Mouse (Mus musculus): ENCODE measurements at regions not wholly inside any gene's neighbourhood (a gene's known extent, or its start where the extent isn't known, plus 50 kb on each side); places are given as distances from the start of the nearest gene placed in this dataset.
"Not testable (repeated sequence)": the region's sequence is repeated elsewhere in the genome, so short reads cannot be mapped to it uniquely, and the experiment has no call there.

DNA sequence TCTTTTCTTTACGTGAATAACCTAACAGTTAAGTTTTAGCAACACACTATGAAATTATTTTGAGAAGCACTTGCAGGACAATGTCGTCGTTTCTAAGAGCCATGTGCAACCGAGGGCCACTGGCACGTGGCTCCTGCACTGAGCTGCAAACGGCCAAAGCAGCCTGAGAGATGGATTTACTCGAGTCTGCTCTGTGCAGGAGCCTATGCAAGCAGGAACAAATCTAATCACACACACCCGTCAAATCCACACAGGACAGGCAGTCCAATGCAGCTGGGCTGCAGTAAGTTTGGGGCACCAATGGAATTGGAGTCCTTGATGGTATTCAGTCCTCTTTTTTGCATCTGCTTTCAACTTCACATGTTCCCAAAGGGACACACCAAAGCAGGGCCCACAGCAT, 118.8 kb upstream of the Cpne8 start:
- H3K4me2 ChIP-seq (replicated peaks) = no peak overlapping the region
- H3K27me3 ChIP-seq (replicated peaks) = no peaks in the 10 kb centered on the region
- no peak overlapping the region for H3K4me3 ChIP-seq
- no peak overlapping the region for H3K27ac ChIP-seq
- 71% methylated on average over 8 of the region's 8 CpGs for WGBS
- no peaks in the 10 kb centered on the region for H3K36me3 ChIP-seq
- no peak for ATAC-seq (ENCODE audit: low FRiP score, low read depth)
- no peak overlapping the region for H3K9ac ChIP-seq
- H3K4me1 ChIP-seq = no peaks in the 10 kb centered on the region
- H3K9me3 ChIP-seq = no peaks in the 10 kb centered on the region

DNA sequence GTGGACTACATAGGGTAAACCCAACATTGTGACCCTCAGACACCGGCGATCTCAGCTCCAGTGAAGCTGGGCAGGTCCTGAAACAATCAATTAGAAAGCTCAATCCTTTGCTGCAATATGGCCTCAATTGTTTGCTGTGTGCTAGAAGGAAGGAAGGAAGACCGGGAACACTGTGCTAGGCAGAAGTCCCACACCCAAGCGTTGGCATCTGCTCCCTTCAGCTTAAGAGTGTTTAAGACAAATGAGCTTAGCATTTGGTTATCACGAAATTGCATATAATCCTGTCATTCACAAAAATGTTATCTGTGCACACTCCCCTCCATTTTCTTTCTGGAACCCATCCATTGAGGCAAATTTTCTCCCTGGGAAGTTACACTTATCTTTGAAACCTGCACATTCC, 110.7 kb upstream of the Cpne8 start:
- Histone ChIP-seq H3K4me3 (no peak overlapping the region), H3K27ac (no peak overlapping the region), H3K9ac (no peak overlapping the region), H3K9me3 (no peaks in the 10 kb centered on the region), H3K27me3 (replicated peaks) (no peaks in the 10 kb centered on the region), H3K4me2 (replicated peaks) (no peak overlapping the region), H3K4me1 (no peaks in the 10 kb centered on the region), H3K36me3 (no peaks in the 10 kb centered on the region)
- WGBS = 86% methylated on average over 5 of the region's 5 CpGs
- no peak for ATAC-seq (ENCODE audit: low FRiP score, low read depth)

DNA sequence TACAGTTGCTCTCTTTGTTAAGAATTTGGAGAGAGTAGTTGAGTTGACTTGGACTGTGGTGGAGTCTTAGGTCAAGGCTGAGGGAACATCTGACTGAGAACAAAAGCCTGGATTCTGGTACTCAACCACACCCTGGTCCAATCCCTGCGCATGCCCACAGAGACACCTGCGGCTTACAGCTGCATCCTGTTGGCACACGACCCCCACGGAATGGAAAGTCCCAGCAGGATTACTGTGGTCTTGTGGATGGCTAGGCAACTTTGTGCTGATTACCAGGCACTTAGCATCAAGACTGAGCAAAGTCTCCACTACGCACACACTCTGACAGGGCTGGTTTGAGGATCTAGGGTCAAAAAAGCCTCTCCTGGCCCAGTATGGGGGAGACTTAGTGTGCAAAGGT, 105.5 kb upstream of the Cpne8 start:
- no peaks in the 10 kb centered on the region for H3K4me1 ChIP-seq
- WGBS = 88% methylated on average over 5 of the region's 5 CpGs
- H3K27ac ChIP-seq = no peak overlapping the region
- H3K4me3 ChIP-seq = no peak overlapping the region
- no peaks in the 10 kb centered on the region for H3K36me3 ChIP-seq
- no peaks in the 10 kb centered on the region for H3K9me3 ChIP-seq
- no peak for ATAC-seq (ENCODE audit: low FRiP score, low read depth)
- no peak overlapping the region for H3K9ac ChIP-seq
- no peaks in the 10 kb centered on the region for H3K27me3 ChIP-seq (replicated peaks)
- no peak overlapping the region for H3K4me2 ChIP-seq (replicated peaks)

DNA sequence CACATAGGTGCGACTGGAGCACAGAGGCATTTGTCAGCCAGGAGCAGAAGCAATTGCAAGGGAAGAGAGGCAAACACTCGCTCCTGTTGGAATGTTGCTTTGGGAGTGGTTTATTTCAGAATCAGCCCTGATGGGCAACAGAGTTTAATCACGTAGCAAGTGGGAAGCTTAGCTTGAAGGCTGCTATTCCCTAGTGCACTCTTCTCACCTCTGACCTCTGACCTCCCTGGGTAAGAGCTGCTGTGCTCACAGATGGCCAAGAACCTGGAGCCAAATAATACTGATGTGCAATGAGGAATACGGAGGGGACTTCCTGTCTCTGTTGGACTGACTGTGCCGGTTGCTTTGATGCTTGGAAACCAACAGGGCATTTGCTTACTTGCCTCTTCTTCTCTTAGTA, 88.3 kb upstream of the Cpne8 start:
- H3K27me3 ChIP-seq (replicated peaks) = no peaks in the 10 kb centered on the region
- no peak overlapping the region for H3K9ac ChIP-seq
- H3K4me3 ChIP-seq = no peak overlapping the region
- H3K36me3 ChIP-seq = no peaks in the 10 kb centered on the region
- H3K9me3 ChIP-seq = no peaks in the 10 kb centered on the region
- no peak overlapping the region for H3K27ac ChIP-seq
- WGBS = 53% methylated on average over 5 of the region's 5 CpGs
- no peak for ATAC-seq (ENCODE audit: low FRiP score, low read depth)
- H3K4me1 ChIP-seq = no peaks in the 10 kb centered on the region; the same call in 1 of the 2 replicates
- H3K4me2 ChIP-seq (replicated peaks) = no peak overlapping the region

DNA sequence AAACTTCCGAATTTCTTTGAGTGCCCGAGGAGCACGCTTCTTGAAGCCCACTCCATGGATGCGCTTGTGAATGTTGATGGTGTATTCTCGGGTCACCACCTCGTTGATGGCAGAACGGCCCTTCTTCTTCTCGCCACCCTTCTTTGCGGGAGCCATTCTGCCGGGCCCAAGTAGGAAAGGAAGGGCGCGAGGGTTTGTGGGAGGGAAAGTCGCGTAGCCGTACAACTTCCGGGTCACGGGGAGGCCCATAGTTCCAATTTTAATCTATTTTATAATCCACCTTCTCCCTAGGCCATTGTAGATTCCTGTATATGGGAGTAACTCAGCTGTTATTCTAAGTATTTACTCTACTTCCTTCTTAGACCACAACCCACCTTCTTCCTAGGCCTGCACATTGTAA, 85.3 kb upstream of the Cpne8 start:
- WGBS = 97% methylated on average over 9 of the region's 17 CpGs
- not testable (repeated sequence) for H3K36me3 ChIP-seq; H3K9ac ChIP-seq; H3K27ac ChIP-seq; H3K4me2 ChIP-seq (replicated peaks); H3K27me3 ChIP-seq (replicated peaks); H3K4me1 ChIP-seq; H3K4me3 ChIP-seq; H3K9me3 ChIP-seq; ATAC-seq (ENCODE audit: low FRiP score, low read depth)

DNA sequence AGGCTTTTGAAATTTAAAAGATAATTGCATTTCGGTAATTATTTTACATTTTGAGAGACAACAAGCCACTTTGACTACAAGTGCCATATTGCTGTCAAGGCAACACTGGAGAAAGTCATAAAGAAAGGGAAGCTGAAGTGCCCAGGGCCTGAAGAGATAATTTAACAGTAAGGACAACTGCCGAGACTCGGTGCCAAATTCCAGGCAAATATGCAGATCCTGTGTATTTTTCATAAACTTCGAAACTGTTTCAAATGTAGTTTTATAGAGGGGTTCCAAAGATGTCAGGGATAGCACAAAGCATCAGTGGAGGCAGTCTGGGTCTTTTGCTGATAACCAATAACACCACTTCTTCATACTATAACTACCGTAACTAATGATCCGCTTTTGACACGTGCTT, 54.7 kb upstream of the Cpne8 start:
- Histone ChIP-seq H3K27ac (no peak overlapping the region), H3K27me3 (replicated peaks) (no peaks in the 10 kb centered on the region), H3K4me3 (no peak overlapping the region), H3K4me2 (replicated peaks) (no peak overlapping the region), H3K4me1 (no peaks in the 10 kb centered on the region), H3K36me3 (no peaks in the 10 kb centered on the region), H3K9ac (no peak overlapping the region), H3K9me3 (no peaks in the 10 kb centered on the region)
- no peak for ATAC-seq (ENCODE audit: low FRiP score, low read depth)
- WGBS = 88% methylated on average over 7 of the region's 7 CpGs

Measured in neural tube, embryonic 12.5 days (tissue).